Mouse (Mus musculus) cerebellum, postnatal 10 days (tissue): ENCODE results near the gene Zfp408.
A peak's percentile ranks its signal among the peaks of the same experiment; 100 is the strongest.

Experiments used
- DNase-seq, 2 experiments: peaks; one replicate each; pipeline ENCODE4 v3.0.0; 2021; ENCODE audit warnings: mixed read lengths in 2 of 2

Gene Zfp408

GRCm38 (mm10) chr2:91649553-91650359, at the start of gene Zfp408, which contains the start of gene Arhgap1:
Gene Zfp408, minus strand, starts transcription at chr2:91649791.
Gene Arhgap1, plus strand, starts transcription at chr2:91649860.
- DNase-seq, result peak; percentile 99

- DNase-seq, result no peak
Observed at GRCm38 (mm10) chr2:91699225-91699624, 49.6 kb upstream of the Zfp408 start.

- DNase-seq, result no peak
Observed at GRCm38 (mm10) chr2:91696225-91696590, 46.6 kb upstream of the Zfp408 start.

GRCm38 (mm10) chr2:91695436-91696224, 46.0 kb upstream of the Zfp408 start:
- no peak for DNase-seq

- peak in 1 of 2 experiments; percentile 44 for DNase-seq
Observed at GRCm38 (mm10) chr2:91689452-91689851, 39.9 kb upstream of the Zfp408 start.

GRCm38 (mm10) chr2:91683919-91684318, 34.3 kb upstream of the Zfp408 start:
- DNase-seq, result no peak

GRCm38 (mm10) chr2:91682850-91683249, 33.3 kb upstream of the Zfp408 start:
- DNase-seq, result peak; percentile 69 to 79

GRCm38 (mm10) chr2:91676961-91677360, 27.4 kb upstream of the Zfp408 start:
- no peak for DNase-seq

- no peak for DNase-seq
Observed at GRCm38 (mm10) chr2:91676420-91676819, 26.8 kb upstream of the Zfp408 start.

GRCm38 (mm10) chr2:91674895-91675294, 25.3 kb upstream of the Zfp408 start:
- peak in 1 of 2 experiments; percentile 21 for DNase-seq

- DNase-seq, result no peak
Observed at GRCm38 (mm10) chr2:91673587-91673986, 24.0 kb upstream of the Zfp408 start.

GRCm38 (mm10) chr2:91670038-91670437, 20.4 kb upstream of the Zfp408 start:
- DNase-seq, result no peak

GRCm38 (mm10) chr2:91669326-91669725, 19.7 kb upstream of the Zfp408 start:
- DNase-seq, result no peak

GRCm38 (mm10) chr2:91667747-91668146, 18.2 kb upstream of the Zfp408 start:
- DNase-seq, result no peak

GRCm38 (mm10) chr2:91666386-91666910, 16.9 kb upstream of the Zfp408 start:
- no peak for DNase-seq

- no peak for DNase-seq
Observed at GRCm38 (mm10) chr2:91664780-91665179, 15.2 kb upstream of the Zfp408 start.

- DNase-seq, result no peak
Observed at GRCm38 (mm10) chr2:91660981-91661380, 11.4 kb upstream of the Zfp408 start.

- no peak for DNase-seq
Observed at GRCm38 (mm10) chr2:91659657-91660056, 10.1 kb upstream of the Zfp408 start.

- DNase-seq, result no peak
Observed at GRCm38 (mm10) chr2:91656774-91657173, 7.2 kb upstream of the Zfp408 start.

GRCm38 (mm10) chr2:91655827-91656226, 6.2 kb upstream of the Zfp408 start:
- DNase-seq, result no peak

GRCm38 (mm10) chr2:91655388-91655787, 5.8 kb upstream of the Zfp408 start:
- no peak for DNase-seq

GRCm38 (mm10) chr2:91652863-91653262, 3.3 kb upstream of the Zfp408 start:
- DNase-seq, result no peak

- no peak for DNase-seq
Observed at GRCm38 (mm10) chr2:91651458-91652258, 2.1 kb upstream of the Zfp408 start.
